Mouse (Mus musculus) thymus, postnatal 14 days (tissue): ENCODE data around the gene Fam222a.

ENCODE experiments used
- DNase-seq: peaks from one replicate; pipeline ENCODE4 v3.0.0; 2021

Gene Fam222a

GRCm38 (mm10) chr5:114567565-114568197 is at the start of gene Fam222a:
Fam222a (plus strand) TSS chr5:114568016.
- peak; percentile 89 for DNase-seq

DNA sequence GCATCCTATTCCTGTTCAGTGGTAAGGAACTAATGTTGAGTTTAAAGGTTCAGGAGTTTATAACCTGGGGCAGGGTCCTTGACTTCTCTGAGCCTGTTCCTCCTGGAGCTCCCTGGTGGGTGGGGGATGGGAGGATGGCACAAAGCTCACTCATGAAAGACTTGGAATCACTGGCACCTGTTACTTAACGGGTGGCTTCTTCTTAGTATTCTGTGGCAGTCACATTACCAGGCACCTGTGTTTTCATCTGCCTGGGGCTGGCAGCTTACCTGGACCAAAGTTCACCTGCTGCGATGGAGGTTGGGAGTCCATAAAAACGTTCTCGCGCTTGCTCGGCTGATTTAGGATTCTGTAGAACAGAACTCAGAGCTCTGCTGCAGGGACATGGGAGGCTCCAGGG is 39.5 kb upstream of the Fam222a start:
- DNase-seq: no peak

GRCm38 (mm10) chr5:114530337-114530736 is 37.5 kb upstream of the Fam222a start:
- DNase-seq: no peak

GRCm38 (mm10) chr5:114532055-114532454 is 35.8 kb upstream of the Fam222a start:
- no peak for DNase-seq

DNA sequence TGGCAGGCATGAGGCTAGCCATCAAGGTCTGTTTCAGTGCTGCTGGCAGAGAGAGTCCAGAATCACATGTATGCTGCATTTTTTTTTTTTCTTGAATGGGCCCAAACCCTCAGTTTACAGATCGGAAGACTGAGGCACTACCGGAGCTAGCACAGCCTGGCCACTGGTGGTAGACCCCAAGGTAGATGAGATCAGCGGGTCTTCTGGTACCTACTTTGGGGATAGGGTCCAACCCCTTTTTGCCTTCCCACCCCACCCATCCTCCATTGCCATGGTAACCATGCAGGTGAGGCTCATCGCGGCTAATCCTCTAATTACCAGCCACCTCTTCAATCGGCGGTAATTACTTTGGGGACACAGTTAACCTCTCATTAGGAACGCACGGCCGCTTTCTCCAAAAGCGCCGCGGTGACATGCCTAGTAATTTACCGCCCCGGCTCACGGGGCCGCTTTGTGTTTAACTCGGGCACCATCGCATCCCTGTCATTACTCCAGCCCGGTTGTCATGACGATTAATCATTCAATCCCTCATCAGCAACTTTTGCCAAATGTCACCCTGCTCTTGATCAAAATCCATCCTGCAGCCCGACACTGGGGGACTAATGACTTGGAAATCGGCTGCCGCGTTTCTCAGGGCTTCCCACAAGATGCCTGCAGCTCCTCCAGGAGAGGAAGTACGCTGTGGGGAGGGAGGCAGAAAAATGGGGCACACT is 30.4 kb upstream of the Fam222a start:
- no peak for DNase-seq

GRCm38 (mm10) chr5:114538021-114538405 is 29.8 kb upstream of the Fam222a start:
- DNase-seq: no peak

GRCm38 (mm10) chr5:114538752-114539151 is 29.1 kb upstream of the Fam222a start:
- DNase-seq: no peak

DNA sequence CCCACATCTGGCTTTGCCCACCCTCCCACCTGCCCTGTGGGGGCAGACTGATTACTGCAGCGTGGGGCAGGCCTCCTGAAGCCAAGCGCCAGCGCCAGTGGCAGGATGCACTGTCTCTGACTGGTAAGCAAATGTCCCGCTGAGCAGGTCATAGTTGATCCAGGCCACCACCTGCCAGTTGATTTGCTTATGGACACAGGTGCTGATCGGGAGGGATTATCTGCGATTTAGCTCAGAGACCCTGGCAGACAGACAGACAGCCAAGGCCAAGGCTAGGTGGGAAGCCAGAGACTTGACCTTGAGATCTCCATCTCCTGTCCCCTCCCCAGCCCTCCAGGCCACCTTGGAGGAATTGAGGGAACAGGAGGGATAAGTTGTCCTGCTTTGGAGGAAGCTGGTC is 28.1 kb upstream of the Fam222a start:
- DNase-seq: no peak

- no peak for DNase-seq
These were observed 26.0 kb upstream of the Fam222a start for GRCm38 (mm10) chr5:114541656-114542445.

GRCm38 (mm10) chr5:114543656-114544055 is 24.2 kb upstream of the Fam222a start:
- DNase-seq: no peak

DNA sequence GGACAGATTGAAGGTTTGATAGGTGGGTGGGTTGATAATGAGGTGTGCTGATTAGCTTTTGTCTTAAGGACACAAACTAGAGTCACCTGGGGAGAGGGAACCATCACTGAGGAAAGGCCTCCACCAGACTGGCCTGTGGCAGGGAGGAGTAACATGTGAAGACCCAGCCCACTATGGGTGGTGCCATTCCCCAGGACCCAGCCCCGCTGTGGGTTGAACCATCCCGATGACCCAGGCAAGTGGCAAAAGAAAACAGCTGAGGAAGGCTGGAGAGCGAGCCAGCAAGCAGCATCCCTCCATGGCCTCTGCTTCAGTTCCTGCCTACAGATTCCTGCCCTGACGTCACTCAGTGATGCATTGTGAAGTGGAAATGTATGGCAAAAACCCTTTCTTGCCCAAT is 23.6 kb upstream of the Fam222a start:
- DNase-seq: no peak

- DNase-seq: no peak
These were observed 22.7 kb upstream of the Fam222a start for GRCm38 (mm10) chr5:114545076-114545475.

GRCm38 (mm10) chr5:114548976-114549375 is 18.8 kb upstream of the Fam222a start:
- DNase-seq: no peak

GRCm38 (mm10) chr5:114549770-114550169 is 18.0 kb upstream of the Fam222a start:
- DNase-seq: no peak

GRCm38 (mm10) chr5:114550431-114550830 is 17.4 kb upstream of the Fam222a start:
- peak; percentile 47 for DNase-seq

GRCm38 (mm10) chr5:114550886-114551492 is 16.8 kb upstream of the Fam222a start:
- no peak for DNase-seq

- no peak for DNase-seq
These were observed 15.2 kb upstream of the Fam222a start for GRCm38 (mm10) chr5:114552507-114553208.

DNA sequence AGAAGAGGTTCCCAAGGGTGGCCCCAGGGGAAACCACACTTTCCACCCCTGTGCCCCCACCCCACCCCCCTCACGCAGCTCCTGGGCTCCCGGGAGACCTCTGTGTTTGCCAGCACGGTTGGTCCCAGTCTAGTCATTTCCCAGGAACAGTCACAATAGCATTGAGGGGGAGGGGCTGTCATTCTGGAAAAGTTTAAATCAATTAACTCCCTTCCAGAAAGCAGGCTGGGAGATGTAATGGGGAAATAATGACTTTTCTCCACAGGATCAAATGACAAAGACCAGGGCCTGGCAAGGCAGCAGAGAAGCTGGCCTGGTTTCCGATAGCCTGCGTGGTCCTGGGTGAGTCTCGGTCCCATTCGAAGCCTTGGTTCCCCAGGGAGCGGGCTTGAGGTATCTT is 14.1 kb upstream of the Fam222a start:
- no peak for DNase-seq

DNA sequence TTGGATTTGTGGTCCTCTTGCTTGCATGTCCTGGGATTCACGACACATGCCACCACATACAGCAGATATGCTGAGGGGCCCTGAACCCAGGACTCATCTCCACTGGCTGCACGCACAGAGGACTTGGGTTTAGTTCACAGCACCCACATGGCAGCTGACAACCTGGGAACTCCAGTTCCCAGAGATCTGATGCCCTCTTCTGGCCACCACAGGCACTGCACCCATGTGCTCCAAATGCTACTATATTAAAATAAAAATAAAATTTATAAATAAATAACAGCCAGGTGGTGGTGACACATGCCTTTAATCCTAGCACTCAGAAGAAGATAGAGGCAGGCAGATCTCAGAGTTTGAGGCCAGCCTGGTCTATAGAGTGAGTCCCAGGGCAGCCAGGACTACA is 12.4 kb upstream of the Fam222a start:
- DNase-seq: no peak

DNA sequence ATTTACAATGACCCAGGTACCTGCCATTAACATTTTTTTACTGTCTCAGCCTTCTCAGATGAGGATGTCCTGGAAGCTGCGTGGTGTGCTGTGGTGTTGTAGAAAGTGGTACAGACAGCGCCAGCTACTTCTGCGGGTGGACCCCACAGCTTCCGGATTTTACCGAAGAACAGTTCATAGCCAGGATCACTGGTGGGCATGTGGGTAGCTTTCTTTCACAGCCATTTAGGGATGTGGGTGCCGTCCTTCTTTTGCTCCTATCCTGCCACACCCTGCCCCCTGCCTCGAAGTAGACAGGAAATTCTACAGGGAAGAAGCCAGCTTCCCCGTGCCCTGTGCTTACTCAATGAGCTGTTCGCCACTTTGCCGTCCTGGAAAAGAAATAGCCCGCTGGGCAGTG is 11.7 kb upstream of the Fam222a start:
- no peak for DNase-seq

GRCm38 (mm10) chr5:114557765-114558731 is 9.8 kb upstream of the Fam222a start:
- DNase-seq: no peak

GRCm38 (mm10) chr5:114560533-114560936 is 7.3 kb upstream of the Fam222a start:
- peak; percentile 47 for DNase-seq
